Mouse (Mus musculus) MEL (cell line): ENCODE data around the gene Pfn1.

Experiments
- CTCF ChIP-seq, 3 experiments: IDR thresholded peaks in 2 of 3; conservative IDR thresholded peaks in 1 of 3; 2 replicates each; pipeline ENCODE4 v1.5.1; 2011 to 2012; ENCODE audit warnings: low read length in 3 of 3, low read depth in 2 of 3, mild to moderate bottlenecking in 2 of 3, improper control_type of control experiment in 1 of 3, inconsistent platforms in 1 of 3, mixed read lengths in 1 of 3, moderate library complexity in 1 of 3; ENCODE audit not compliant: control insufficient read depth in 1 of 3, insufficient read depth in 1 of 3, poor library complexity in 1 of 3, severe bottlenecking in 1 of 3
- MEF2A ChIP-seq: IDR thresholded peaks from 2 replicates; pipeline ENCODE4 v1.6.1; 2014; ENCODE audit warnings: low read depth, mild to moderate bottlenecking, inconsistent platforms, low read length, improper control_type of control experiment; ENCODE audit not compliant: poor library complexity, insufficient replicate concordance, severe bottlenecking; ENCODE audit errors: extremely low read depth
- POLR2AphosphoS5 ChIP-seq: IDR thresholded peaks from 2 replicates; pipeline ENCODE4 v1.6.1; 2012; ENCODE audit warnings: low read depth, borderline replicate concordance, mild to moderate bottlenecking, inconsistent platforms, low read length, moderate library complexity, mixed read lengths

- TF ChIP-seq POLR2AphosphoS5 (no peak), CTCF (IDR thresholded peaks at IDR 0.05 in 2 of 3, conservative IDR thresholded peaks at IDR 0.05 in 1 of 3; ENCODE audit: control insufficient read depth in 1 of 3, insufficient read depth in 1 of 3, low read depth in 2 of 3, low read length in 3 of 3, poor library complexity in 1 of 3, severe bottlenecking in 1 of 3) (no peak), MEF2A (no peak)
Measured at GRCm38 (mm10) chr11:70699722-70700556, 45.5 kb upstream of the Pfn1 start, which contains the start of the genes Inca1 and Kif1c.
